Mouse (Mus musculus): ENCODE measurements around the gene Stim2.

Gene Stim2

DNA sequence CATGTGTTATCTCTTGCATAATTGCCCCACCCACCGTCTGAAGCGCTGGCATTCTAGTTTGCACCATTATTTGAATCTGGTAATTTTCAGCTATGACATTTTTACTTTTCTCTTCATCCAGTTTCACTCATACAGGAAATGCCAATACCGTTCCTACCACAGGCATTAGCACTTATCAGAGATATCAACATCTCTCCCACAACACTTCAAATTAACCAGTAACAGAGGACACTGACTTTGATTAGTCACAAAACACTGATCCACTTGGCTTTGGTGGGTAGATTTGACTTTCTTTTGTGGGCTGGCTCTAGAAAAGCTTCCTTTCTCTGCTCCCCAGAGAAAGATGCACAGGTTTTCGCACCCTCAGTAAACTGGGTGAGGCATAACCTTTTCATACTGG, 3.7 kb upstream of the Stim2 start:
- no peak for DNase-seq (ENCODE audit: low spot score)

DNA sequence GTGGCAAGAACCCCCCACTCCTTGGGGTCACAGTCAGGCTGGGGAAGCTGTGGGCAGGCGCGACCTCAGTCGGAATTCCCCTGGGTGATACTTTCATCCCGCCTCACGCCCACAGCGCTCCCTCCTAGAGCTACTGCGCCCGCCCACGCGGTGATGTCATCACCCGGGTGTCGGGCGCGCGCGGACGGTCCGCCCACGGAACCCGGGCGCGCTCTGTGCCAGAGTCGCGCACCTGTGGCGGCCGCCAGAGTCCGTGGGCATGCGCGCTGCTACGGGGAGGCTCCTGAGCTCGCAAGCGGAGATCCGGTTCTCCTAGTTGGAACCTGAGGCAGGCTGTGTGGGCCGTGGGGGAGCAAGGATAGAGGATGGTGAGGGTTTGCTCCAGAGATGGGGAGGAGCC, 3.0 kb upstream of the Stim2 start:
- peak; percentile 81 for DNase-seq (ENCODE audit: low spot score)

DNA sequence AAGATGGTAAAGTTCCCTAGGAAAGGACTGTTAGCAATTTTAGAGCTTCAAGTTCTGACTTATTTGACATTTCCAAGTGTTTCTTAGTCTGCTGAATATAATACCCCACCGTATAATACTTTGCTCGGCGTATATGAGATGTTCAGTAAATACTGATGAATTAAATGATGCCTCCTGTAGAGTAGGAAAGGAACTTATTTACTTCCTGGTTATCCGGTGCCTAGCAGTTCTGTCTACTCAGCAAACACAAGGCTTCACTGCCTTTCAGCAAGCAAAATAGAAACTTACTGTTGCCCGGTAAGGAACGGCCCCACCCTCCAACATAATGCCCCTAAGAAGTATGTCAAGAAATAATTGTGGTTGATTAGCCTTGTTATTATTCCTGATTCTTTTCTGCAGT, 1.5 kb upstream of the Stim2 start:
- no peak for DNase-seq (ENCODE audit: low spot score)

DNA sequence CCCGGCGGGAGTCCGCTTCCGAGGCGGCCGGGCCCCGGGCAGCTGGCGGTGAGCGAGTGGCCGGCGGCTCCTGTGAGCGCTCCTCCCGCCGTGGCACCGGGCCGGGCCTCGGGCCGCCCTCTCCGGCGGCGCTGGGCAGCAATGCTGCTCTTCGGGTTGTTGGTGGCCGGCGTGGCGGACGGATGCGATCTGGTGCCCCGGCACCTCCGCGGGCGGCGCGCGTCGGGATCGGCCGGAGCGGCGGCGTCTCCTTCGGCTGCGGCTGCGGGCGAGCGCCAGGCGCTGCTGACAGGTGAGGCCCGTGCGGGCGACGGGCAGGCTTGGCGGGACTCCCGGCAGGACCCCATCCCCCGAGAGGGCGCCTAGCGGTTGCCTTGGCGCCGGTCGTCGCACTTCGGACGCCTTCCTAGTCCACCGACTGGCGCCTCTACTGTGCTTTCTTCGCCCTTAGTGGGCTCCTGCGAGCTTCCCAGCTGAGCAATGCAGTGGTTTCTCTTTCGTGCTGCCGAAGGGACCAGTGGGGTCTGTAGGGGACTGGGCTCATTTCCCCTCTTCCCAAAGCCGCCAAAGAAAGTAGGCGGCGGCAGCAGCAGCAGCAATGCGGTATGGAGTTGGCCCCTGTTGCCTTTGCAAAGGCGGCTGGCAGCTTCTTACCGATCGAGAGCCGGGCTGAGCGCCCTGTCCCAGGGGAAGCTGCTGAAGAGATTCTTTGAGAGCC, 603 bp downstream of the Stim2 start:
- peak; percentile 70 for DNase-seq (ENCODE audit: low spot score)

DNA sequence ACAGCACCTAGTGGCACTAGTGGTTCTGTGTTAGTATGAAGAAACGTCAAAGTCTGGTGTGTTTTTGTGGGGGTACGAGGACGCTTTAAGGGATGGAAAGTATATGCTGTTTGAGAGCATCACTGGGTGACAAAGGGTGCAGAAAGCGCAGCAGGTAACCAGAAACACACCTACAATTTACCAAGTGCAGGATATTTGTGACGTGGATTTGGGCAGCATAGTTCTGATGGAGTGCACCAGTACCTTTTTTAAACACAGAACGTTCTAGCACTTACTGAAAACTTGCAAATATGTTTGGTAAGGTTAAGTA, 1.1 kb downstream of the Stim2 start:
- DNase-seq (ENCODE audit: low spot score) = no peak

DNA sequence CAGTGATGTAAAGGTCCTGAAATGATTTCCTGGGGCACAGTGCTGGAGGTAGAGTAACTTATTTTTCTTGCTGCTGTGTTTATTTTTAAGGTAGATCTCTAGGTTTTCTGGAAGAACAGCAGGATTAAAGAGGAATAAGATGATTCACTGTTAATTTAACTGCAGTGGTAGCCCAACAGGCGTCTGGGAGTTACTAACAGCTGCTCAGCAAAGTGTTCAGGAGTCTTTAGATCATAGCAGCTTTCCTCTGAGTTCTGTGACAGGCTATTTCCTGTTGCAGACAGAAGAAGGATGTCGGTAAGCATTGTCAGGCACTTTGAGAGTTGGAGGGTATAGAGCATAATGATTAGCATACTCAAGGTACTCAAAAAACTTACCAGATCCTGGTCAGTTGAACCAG, 1.5 kb downstream of the Stim2 start:
- no peak for DNase-seq (ENCODE audit: low spot score)

DNA sequence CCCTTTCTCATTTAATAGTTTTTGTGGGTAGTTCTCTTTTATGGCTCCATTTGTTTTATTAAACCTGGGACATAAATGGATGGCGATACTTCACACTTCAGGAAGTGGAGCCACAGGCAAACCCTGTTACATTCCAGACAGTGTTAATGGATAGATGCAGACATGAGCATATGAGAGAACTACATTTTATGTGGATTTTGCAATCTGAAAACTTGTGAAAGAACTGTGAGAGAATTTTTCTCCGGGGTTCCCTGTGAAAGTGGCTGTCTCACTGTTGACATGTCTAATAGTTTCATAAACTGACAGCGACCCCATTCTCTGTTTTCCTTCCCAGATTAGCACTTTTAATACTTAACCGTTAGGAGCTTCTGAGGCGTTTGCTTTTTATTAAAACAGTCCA, 2.7 kb downstream of the Stim2 start:
- DNase-seq (ENCODE audit: low spot score) = no peak

DNA sequence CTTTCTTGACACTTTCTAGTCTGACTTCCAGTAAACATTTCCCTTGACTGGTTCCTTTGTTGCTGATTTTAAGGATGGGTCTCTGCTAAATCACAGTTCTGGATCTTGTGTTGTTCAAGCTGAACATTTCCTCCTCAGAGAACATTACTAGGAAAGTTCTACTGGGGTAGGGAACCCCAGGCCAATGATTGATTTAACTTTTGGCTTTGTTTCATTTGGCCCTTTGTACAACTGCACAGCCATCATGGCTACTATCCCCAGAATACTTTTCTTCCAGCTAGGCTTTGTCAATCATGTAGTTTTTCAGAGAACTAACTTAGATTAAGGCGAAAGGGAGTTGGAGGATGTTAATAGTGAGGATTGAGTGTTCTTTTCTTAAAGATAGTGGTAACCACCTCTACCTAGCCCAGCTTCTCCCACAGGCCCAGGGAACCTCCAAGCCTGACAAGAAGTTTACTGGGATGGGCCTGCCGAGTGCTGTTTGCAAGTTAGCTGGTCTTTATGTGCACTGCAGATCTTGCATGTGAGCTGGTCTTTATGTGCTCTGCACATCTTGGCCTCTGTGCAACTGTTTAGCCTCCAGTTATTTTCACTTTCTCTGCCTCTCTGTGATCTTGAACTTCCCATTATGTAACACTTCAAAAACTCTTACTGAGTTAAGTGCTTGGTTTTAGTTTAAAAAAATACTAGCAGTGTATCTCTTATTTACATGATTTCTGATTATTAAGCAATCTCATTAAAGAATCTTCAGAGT, 7.0 kb downstream of the Stim2 start:
- no peak for DNase-seq (ENCODE audit: low spot score)

DNA sequence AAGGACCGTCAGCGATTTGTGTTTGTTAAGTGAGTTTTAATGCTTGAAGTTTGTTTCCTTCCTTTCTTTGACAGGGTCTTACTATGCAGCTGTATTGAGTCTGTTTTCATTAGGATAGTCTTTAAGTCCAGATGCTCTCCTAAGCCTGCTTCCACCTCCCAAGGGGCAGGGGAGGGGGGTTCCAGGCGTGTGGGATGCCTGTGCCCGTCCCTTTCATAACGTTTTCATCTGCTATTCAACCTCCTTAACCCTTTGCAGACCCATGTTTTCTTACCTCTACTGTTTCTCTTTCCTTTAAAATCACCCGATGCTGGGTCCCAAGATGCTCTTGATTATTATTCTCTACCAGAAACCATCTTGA, 7.5 kb downstream of the Stim2 start:
- no peak for DNase-seq (ENCODE audit: low spot score)

DNA sequence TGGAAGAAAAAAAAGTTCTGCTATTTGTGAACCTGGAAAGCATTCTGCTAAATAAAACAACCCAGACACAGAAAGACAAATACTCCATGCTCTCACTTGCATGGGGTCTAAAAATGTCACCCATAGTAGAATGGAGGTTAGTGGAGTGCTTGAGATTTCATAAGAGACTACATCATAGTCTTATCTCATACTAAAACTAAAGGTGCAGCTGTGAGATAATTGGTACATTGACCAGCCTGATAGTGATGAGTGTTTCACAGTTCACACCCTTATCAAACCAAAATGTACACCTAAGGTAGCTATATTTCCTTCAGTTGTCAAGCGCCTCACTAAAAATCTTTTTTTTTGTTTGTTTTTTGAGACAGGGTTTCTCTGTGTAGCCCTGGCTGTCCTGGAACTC, 8.5 kb downstream of the Stim2 start:
- DNase-seq (ENCODE audit: low spot score) = no peak

DNA sequence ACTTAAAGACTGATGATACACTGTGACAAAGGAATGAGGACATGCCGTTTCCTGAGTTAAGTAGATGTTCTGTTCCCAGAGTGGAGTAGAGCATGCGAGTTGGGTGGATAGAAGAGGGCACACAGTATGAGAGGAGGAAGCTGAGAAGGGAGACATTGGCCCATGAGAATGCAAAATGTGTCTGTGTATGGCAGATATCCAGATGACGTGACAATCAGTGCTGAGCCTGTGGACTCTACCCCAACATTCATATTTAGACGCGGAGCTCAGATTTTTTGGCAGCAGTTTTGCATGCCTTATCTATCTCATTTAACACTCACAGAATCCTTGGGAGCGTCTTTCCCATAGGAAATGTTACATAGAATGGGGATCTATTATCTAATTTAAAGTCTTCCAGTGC, 9.3 kb downstream of the Stim2 start:
- no peak for DNase-seq (ENCODE audit: low spot score)

DNA sequence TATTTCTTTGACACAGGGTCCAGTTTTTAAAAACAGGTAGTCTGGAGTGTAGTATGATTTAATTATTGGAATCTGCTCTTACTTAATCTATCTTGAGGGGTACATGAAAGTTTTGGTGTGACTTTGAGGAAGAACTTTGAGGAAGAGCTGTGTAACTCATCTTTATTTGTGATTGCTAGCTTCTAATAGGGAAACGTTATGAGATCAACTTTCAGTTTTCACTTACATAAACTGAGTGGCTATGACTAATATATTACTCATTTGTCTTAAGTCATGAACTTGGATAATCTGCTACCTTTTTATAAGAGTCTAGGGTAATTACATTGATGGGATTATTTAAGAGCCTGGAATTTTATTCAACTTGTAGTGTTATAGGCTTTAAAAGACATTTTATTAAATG, 15.0 kb downstream of the Stim2 start:
- no peak for DNase-seq (ENCODE audit: low spot score)

DNA sequence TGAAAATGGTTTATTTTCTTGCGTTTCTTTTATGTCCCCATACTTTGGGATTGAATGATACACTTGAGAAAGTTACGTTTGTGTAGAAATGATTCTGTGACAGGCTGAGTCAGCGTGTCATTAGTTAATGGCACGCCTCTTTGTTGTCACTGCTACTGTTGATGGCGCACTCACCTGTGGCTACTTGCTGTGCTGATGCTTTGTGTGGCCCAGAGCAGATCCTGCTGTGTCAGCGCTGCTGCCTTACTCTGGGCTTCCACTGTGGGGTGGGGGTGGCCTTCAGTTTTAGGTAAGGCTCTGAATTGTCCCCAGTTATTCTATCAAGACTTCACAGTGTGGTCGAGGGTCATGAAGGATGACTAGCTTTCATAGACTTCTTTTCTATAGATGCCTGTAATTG, 18.8 kb downstream of the Stim2 start:
- no peak for DNase-seq (ENCODE audit: low spot score)

DNA sequence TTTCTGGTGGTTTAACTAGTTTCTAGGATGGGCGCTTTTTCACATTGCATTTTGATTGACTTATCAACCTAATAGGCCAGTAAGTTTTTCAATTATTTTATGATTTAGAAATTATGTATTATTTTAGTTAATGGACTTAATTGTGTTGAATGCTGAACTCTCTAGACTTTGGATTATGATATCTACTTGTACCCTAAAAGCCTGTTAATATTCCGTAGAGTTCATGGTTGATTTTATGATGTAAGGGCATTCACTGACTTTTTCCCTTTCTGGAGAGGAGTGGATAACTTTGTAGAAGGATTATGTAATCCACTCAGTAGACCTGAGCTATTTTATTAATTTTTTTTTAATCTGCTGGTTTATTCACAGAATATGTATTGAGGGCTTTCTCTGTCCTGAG, 20.6 kb downstream of the Stim2 start:
- DNase-seq (ENCODE audit: low spot score) = no peak

DNA sequence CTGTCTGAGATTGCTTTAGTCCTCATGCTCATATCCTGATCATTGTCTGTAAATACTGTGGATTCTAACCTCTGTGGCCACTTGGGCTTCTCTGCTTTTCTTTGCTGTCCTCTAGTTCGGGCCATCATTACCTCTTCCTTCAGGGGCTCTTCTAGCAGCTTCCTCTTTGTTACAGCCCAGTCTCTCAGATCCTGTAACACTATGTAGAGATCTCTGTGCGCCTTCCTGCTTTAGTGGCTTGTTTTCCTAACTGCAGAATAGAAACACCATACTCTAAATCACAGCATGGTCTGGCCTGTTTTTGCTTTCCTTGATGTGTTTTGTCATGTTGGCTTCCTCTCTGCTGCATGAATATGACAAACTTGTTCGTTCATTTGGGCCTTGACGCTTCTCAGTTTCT, 21.2 kb downstream of the Stim2 start:
- DNase-seq (ENCODE audit: low spot score) = no peak

DNA sequence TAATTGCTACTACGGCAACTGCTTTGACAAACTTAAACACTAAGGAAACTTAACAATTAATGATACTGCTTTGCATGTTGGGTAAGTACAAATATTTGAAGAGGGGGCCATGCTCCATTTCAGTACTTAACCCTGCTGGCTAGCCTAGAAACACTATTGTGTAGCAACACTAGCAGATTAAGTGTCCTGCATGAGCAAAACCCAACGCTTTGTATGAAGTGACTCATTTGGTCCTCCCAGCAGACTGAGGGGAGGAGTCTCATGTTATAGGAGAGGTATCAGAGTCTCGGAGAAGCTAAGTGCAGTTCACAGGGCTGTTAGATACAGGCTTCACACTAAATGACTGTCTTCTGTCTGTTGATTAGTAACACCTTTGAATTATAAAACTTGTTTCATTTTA, 26.3 kb downstream of the Stim2 start:
- DNase-seq (ENCODE audit: low spot score) = no peak

DNA sequence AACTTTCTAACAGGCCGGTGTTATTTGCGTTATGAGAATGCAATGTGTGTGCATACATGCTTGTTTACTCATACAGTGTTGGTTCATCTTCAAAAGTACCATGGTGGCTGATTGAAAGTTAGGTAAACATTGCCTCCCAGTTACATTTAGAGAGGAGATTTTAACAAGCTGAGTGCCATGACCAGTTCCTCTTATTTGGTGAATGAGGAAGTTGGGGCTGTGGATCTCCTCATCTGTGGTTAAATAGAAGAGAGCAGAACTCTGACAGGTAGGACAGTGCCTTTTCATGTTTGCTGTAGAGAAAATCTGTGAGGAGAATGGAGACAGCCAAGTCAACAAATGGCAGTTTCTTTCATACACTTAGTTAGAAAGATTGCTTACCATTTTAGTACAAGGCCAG, 27.3 kb downstream of the Stim2 start:
- DNase-seq (ENCODE audit: low spot score) = no peak

DNA sequence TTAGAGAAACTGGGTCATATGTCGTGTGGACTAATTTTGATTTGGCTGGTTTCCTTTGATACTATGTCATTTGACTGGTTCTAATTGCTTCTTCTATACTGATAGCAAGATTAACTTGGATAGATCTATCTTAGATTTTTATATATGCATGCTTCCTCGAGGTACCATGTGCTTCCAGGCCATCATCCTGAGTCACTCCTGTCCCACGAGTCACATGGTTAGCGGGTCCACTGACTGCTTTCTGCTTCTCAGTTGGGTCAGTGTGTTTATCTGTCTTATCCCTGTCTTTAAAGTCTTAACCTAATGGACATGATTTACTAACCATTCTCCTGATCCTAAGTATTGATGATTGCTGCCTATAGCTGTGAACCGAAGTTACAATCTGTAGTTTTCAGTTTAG, 34.9 kb downstream of the Stim2 start:
- no peak for DNase-seq (ENCODE audit: low spot score)

DNA sequence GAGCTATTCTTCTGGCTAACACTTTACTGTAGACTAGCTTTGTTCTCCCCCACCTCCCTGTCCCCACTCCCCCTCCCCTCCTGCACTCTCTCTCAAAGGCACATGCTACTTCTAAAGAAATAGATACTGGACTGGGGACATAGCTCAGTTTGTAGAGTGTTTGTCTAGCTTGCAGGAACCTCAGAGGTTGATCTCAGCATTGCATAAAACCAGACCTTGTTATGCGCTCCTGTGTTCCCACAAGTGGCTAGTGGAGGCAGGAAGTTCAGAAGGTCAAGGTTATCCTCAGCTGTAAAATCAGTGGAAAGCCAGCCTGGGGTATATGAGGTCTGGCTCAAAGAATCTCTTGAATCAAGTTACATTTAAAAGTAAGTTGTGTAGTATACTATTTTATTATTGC, 36.4 kb downstream of the Stim2 start:
- DNase-seq (ENCODE audit: low spot score) = no peak

DNA sequence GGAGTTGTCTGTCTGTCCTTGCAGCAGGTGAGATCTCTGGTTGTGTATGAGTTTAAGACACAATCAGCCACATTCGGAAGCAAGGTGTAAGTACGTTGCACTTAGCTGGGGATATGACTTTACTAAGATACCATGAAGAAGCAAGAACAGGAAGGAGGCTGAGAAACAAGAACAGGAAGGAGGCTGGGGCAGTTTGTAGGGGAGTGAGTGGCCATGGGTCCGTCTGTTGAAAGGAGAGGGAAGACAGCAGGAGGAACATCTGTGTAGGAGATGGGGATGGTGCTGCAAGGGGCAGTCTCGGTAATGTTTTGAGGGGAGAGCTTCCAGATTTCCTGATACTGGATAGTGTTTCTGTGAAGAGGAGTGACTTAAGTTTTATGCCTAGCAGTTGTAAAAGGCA, 40.3 kb downstream of the Stim2 start:
- DNase-seq (ENCODE audit: low spot score) = no peak

DNA sequence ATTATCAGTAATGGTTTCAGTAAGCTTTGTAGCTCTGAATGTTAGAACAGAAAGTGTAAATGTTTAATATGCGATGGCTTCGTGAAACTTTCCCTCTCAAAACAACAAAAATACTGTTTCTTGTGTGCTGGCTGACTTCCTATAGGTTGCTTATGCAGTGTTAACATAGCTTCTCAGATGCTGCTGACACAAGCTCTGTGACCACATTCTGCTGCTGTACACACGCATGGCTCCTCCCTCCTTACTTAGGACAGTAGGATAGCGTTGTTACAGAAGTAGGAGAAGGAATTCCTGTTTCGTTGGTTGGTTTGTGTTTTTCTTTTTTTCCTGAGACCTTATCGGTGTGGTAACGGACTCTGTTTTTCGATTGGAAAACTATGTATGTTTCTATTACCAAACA, 42.2 kb downstream of the Stim2 start:
- DNase-seq (ENCODE audit: low spot score) = no peak

DNA sequence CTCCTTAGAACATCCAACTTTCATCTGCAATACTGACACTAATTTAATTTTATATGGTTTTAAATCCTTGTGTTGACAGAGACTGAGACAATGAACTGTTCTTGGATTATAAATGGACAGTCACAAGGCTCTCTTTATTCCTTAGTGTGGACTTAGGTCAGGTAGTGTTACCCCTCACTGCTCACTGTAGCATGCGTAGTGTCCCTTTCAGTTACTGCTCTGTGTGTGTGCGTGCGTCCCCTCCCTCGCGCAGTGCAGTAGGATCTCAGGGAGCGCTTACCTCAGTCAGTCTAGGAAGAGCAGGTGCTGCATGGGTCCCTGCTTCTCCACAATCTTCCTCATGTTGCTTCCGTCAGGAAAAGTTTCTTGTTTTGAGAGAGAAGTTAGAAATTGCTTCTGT, 43.7 kb downstream of the Stim2 start:
- DNase-seq (ENCODE audit: low spot score) = no peak

DNA sequence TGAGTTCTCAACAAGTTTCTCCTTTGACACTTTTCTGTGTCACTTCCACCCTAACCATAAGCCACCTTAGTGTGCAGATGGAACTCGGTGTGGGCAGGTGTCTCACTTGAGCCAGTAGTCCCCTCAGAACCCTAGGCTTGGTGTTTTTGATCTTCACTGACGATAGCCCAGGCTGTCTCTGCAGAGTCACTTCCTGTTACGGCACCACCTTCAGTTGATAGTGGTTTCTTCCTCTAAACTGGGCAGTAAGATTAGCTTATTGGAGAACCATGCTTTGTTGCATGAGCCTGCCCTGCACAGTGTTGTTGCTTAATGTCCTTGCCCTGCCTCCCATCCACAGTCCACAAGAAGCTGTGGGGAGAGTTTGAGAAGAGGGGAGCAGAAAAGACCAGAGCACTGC, 47.2 kb downstream of the Stim2 start:
- no peak for DNase-seq (ENCODE audit: low spot score)

DNA sequence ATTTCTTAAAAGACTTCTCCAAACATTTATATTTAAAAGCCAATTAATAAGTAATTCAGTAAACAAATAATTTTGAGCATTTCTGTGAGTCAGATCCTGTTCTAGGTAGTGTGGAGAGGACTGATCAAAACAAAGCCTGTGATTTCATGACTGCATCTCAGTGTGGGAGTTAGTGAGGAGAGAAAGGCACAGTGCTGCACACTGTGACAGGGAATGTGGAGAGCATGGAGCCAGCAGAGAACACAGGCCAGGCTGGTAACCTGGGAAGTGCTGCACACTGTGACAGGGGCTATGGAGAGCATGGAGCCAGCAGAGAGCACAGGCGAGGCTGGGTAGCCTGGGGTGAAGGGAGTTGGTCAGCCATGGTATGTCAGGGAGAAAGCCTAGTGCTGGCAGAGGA, 48.1 kb downstream of the Stim2 start:
- no peak for DNase-seq (ENCODE audit: low spot score)
